Mouse (Mus musculus): Measurements from ENCODE around the gene Dgki. TPM values are rescaled to one million over a fixed set of nuclear protein-coding genes. Genes with fewer than 3 reads are reported as not detected.

Dgki gene
- total and polyA plus RNA-seq, 3 experiments: not detected

DNA sequence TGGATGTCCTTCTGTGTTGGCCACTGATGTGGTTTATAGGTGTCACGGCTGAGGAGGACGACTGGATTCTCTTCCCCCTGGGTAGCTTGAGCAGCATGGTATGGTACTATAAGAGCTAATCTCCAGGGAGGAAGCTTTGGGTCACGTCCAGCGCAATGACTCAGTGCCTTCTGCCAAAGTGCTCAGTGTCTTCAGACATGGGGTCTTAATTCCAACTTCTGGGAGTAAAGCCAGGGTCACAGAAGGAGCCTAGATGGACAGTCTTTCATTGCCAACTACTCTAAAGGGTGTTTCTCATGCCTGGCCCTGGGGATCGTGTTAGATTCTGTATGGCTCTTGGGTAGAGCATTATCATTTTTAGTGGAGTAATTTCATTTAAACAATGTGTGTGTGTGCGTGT is 231.2 kb downstream of the Dgki start:
- TF ChIP-seq MAX (IDR thresholded peaks at IDR 0.05; ENCODE audit: low read length) (no peak), ZNF384 (IDR thresholded peaks at IDR 0.05; ENCODE audit: low read depth, low read length) (no peak), ZC3H11A (IDR thresholded peaks at IDR 0.05; ENCODE audit: low read depth, low read length) (no peak), SIN3A (IDR thresholded peaks at IDR 0.05; ENCODE audit: low read length) (no peak), POLR2A (IDR thresholded peaks at IDR 0.05; ENCODE audit: control insufficient read depth in 1 of 2, insufficient read depth in 1 of 2, low read depth in 1 of 2, low read length in 2 of 2, poor library complexity in 1 of 2) (no peak), POLR2AphosphoS2 (IDR thresholded peaks at IDR 0.05; ENCODE audit: low read length) (no peak), USF1 (IDR thresholded peaks at IDR 0.05; ENCODE audit: low read depth, low read length) (no peak), TAL1 (IDR thresholded peaks at IDR 0.05; ENCODE audit: low read length) (no peak)
- Histone ChIP-seq H3K27me3 (ENCODE audit: control insufficient read depth in 1 of 2, insufficient read depth in 2 of 2, low read length in 2 of 2) (no peaks in the 10 kb centered on the region), H3K9ac (ENCODE audit: control insufficient read depth, low read depth, low read length, poor library complexity, severe bottlenecking) (no peak overlapping the region), H3K27ac (ENCODE audit: control insufficient read depth, low read depth, low read length) (no peak overlapping the region), H3K9me3 (replicated peaks; ENCODE audit: insufficient read depth, low read length) (no peaks in the 10 kb centered on the region), H3K79me2 (ENCODE audit: control insufficient read depth, insufficient read depth, low read length, poor library complexity) (no peaks in the 10 kb centered on the region), H3K36me3 (ENCODE audit: control insufficient read depth in 1 of 2, insufficient read depth in 2 of 2, low read length in 2 of 2) (no peaks in the 10 kb centered on the region), H3K4me1 (ENCODE audit: control insufficient read depth in 1 of 2, insufficient read depth in 2 of 2, low read length in 2 of 2) (no peaks in the 10 kb centered on the region), H3K4me3 (ENCODE audit: control insufficient read depth in 1 of 2, insufficient read depth in 1 of 2, low read depth in 2 of 2, low read length in 2 of 2) (no peak overlapping the region)
- no peak for DNase-seq (ENCODE audit: low read depth, low spot score)

DNA sequence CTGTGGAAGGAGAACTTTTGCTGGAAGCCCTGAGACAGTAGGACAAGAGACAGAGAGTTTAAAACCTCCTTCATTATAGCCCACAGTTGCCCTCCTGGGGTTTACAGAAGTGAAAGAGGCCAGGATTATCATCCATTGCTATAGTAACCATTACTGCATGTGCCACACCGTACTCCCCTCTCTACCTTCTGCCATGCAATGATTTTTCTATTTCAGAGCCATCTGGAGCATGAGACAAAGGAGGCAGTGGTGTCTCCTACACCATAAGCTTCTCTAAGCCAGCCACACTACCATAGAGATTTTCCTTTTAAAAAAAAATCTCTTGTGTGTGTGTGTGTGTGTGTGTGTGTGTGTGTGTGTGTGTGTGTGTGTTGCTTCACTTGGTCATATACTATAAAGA is 232.6 kb downstream of the Dgki start:
- H3K79me2 ChIP-seq (ENCODE audit: control insufficient read depth, insufficient read depth, low read length, poor library complexity): no peaks in the 10 kb centered on the region
- H3K4me3 ChIP-seq (ENCODE audit: control insufficient read depth in 1 of 2, insufficient read depth in 1 of 2, low read depth in 2 of 2, low read length in 2 of 2): no peak overlapping the region
- H3K36me3 ChIP-seq (ENCODE audit: control insufficient read depth in 1 of 2, insufficient read depth in 2 of 2, low read length in 2 of 2): no peaks in the 10 kb centered on the region
- no peak for TF ChIP-seq NRF1 (IDR thresholded peaks at IDR 0.05; ENCODE audit: insufficient read depth, low read depth, low read length, poor library complexity, severe bottlenecking)
- TF ChIP-seq ZC3H11A (IDR thresholded peaks at IDR 0.05; ENCODE audit: low read depth, low read length): no peak
- TF ChIP-seq POLR2AphosphoS5 (IDR thresholded peaks at IDR 0.05; ENCODE audit: borderline replicate concordance, low read depth, low read length): no peak
- no peak for TF ChIP-seq GATA1 (IDR thresholded peaks at IDR 0.05; ENCODE audit: low read depth, low read length)
- TF ChIP-seq KAT2A (conservative IDR thresholded peaks at IDR 0.05; ENCODE audit: low read depth, low read length): no peak
- TF ChIP-seq E2F4 (IDR thresholded peaks at IDR 0.05; ENCODE audit: borderline replicate concordance, low read depth, low read length): no peak
- no peak for TF ChIP-seq ETS1 (IDR thresholded peaks at IDR 0.05; ENCODE audit: low read depth, low read length)
- no peak for TF ChIP-seq ZKSCAN1 (IDR thresholded peaks at IDR 0.05; ENCODE audit: low read depth, low read length)
- no peak for TF ChIP-seq CTCF (IDR thresholded peaks at IDR 0.05 in 2 of 3, conservative IDR thresholded peaks at IDR 0.05 in 1 of 3; ENCODE audit: control insufficient read depth in 1 of 3, insufficient read depth in 1 of 3, low read depth in 2 of 3, low read length in 3 of 3, poor library complexity in 1 of 3, severe bottlenecking in 1 of 3)
- TF ChIP-seq POLR2A (IDR thresholded peaks at IDR 0.05; ENCODE audit: control insufficient read depth in 1 of 2, insufficient read depth in 1 of 2, low read depth in 1 of 2, low read length in 2 of 2, poor library complexity in 1 of 2): no peak
- TF ChIP-seq TCF12 (IDR thresholded peaks at IDR 0.05; ENCODE audit: low read depth, low read length): no peak
- no peak for TF ChIP-seq POLR2AphosphoS2 (IDR thresholded peaks at IDR 0.05; ENCODE audit: low read length)
- TF ChIP-seq MXI1 (IDR thresholded peaks at IDR 0.05; ENCODE audit: low read depth, low read length): no peak
- TF ChIP-seq NELFE (IDR thresholded peaks at IDR 0.05; ENCODE audit: low read depth, low read length): no peak
- no peak for TF ChIP-seq USF1 (IDR thresholded peaks at IDR 0.05; ENCODE audit: low read depth, low read length)
- TF ChIP-seq RCOR1 (IDR thresholded peaks at IDR 0.05; ENCODE audit: low read depth, low read length): no peak
- TF ChIP-seq HCFC1 (IDR thresholded peaks at IDR 0.05; ENCODE audit: low read depth, low read length): no peak
- TF ChIP-seq MAFK (IDR thresholded peaks at IDR 0.05; ENCODE audit: borderline replicate concordance, low read depth, low read length): no peak
- TF ChIP-seq ZNF384 (IDR thresholded peaks at IDR 0.05; ENCODE audit: low read depth, low read length): no peak
- TF ChIP-seq MAX (IDR thresholded peaks at IDR 0.05; ENCODE audit: low read length): no peak
- H3K27me3 ChIP-seq (ENCODE audit: control insufficient read depth in 1 of 2, insufficient read depth in 2 of 2, low read length in 2 of 2): no peaks in the 10 kb centered on the region
- H3K27ac ChIP-seq (ENCODE audit: control insufficient read depth, low read depth, low read length): no peak overlapping the region
- no peak for DNase-seq (ENCODE audit: low read depth, low spot score)
- no peaks in the 10 kb centered on the region for H3K9me3 ChIP-seq (replicated peaks; ENCODE audit: insufficient read depth, low read length)
- H3K4me1 ChIP-seq (ENCODE audit: control insufficient read depth in 1 of 2, insufficient read depth in 2 of 2, low read length in 2 of 2): no peaks in the 10 kb centered on the region
- H3K9ac ChIP-seq (ENCODE audit: control insufficient read depth, low read depth, low read length, poor library complexity, severe bottlenecking): no peak overlapping the region
